Mouse (Mus musculus) midbrain, postnatal 0 days (tissue): Measurements from ENCODE around the gene Gm960. TPM values are rescaled to one million over a fixed set of nuclear protein-coding genes. Genes with fewer than 3 reads are reported as not detected.

Experiments
- ATAC-seq: fragments of 200-750 bp; cut with Nextera tagmentation; 2 replicates; pipeline ENCODE4 v1.8.0; 2017; ENCODE audit warnings: moderate number of reproducible peaks, mild to moderate bottlenecking, moderate TSS enrichment, moderate library complexity; ENCODE audit not compliant: low FRiP score
- DNase-seq: peaks from one replicate; pipeline ENCODE4 v3.0.0-alpha.2; 2015; ENCODE audit warnings: low spot score
- H3K27ac ChIP-seq: fragments of 300-500 bp; sonication (generic); 2 replicates; pipeline ENCODE4 v1.5.1; 2014; ENCODE audit warnings: low read depth, mild to moderate bottlenecking, low read length, mixed read lengths
- H3K27me3 ChIP-seq: fragments of 300-500 bp; sonication (generic); 2 replicates; pipeline ENCODE4 v1.6.1; 2014; ENCODE audit warnings: low read length, control low read depth, mixed read lengths; ENCODE audit not compliant: insufficient read depth
- H3K36me3 ChIP-seq: fragments of 300-500 bp; sonication (generic); 2 replicates; pipeline ENCODE4 v1.6.1; 2014; ENCODE audit warnings: low read length, control low read depth, mixed read lengths; ENCODE audit not compliant: insufficient read depth
- H3K4me1 ChIP-seq: fragments of 300-500 bp; sonication (generic); 2 replicates; pipeline ENCODE4 v1.6.1; 2014; ENCODE audit warnings: mild to moderate bottlenecking, control low read depth, antibody characterized with exemption, low read length, mixed read lengths; ENCODE audit not compliant: insufficient read depth
- H3K4me2 ChIP-seq: fragments of 300-500 bp; sonication (generic); 2 replicates; pipeline ENCODE4 v1.6.1; 2014; ENCODE audit warnings: low read depth, mild to moderate bottlenecking, low read length, mixed read lengths; ENCODE audit not compliant: poor library complexity, severe bottlenecking
- H3K4me3 ChIP-seq: fragments of 300-500 bp; sonication (generic); 2 replicates; pipeline ENCODE4 v1.5.1; 2014; ENCODE audit warnings: low read depth, mild to moderate bottlenecking, low read length, moderate library complexity
- H3K9ac ChIP-seq: fragments of 300-500 bp; sonication (generic); replicated peaks from 2 replicates; pipeline ENCODE4 v1.6.1; 2014; ENCODE audit warnings: mild to moderate bottlenecking, low read length, moderate library complexity, mixed read lengths; ENCODE audit not compliant: poor library complexity, severe bottlenecking
- H3K9me3 ChIP-seq: fragments of 300-500 bp; sonication (generic); 2 replicates; pipeline ENCODE4 v1.6.1; 2016; ENCODE audit warnings: low read length, control low read depth
- CTCF ChIP-seq: IDR thresholded peaks from 2 replicates; pipeline ENCODE4 v1.5.1; 2016; ENCODE audit warnings: antibody characterized with exemption, mild to moderate bottlenecking
- WGBS: fragments of 180-500 bp; shearing (Covaris S2); extraction: QIAGEN DNeasy Blood & Tissue Kit; methylation state at CpG from one replicate; pipeline ENCODE4 v1.1.7; 2014; 5-methylcytosine and 5-hydroxymethylcytosine counted together
- polyA plus RNA-seq: library from polyadenylated mRNA; unstranded; fragments of >200 nt; fragmentation: Nextera tagmentation; extraction: Ambion mirVana; gene quantifications from 2 replicates; pipeline ENCODE4 v1.2.1, GENCODE M21; 2015
- total RNA-seq: library from RNA; depleted of rRNA; stranded (reverse); fragments of >200 nt; gene quantifications from 2 replicates; pipeline ENCODE4 v1.2.3, GENCODE M21; 2014

Gm960 gene
- total and polyA plus RNA-seq, 2 experiments from 2014 or later, result 0.99 to 5.9 TPM

- TF ChIP-seq CTCF, result no peak
- WGBS, result under 1% methylated on average over 63 of the region's 64 CpGs
These were observed 73.2 kb downstream of the Gm960 start, which contains the start of gene Rce1 for GRCm38 (mm10) chr19:4625179-4625828. Rce1 (minus strand) TSS chr19:4625641.

GRCm38 (mm10) chr19:4624406-4625178 lies 73.9 kb downstream of the Gm960 start:
- H3K27me3 ChIP-seq, result no peaks in the 10 kb centered on the region
- H3K4me2 ChIP-seq, result peak overlapping the region; percentile 84
- no peaks in the 10 kb centered on the region for H3K9me3 ChIP-seq
- peaks cover 5% of the 10 kb centered on the region; the same call in 1 of the 2 replicates for H3K4me1 ChIP-seq
- no peak for TF ChIP-seq CTCF
- DNase-seq, result no peak
- peaks cover 25% of the 10 kb centered on the region for H3K36me3 ChIP-seq
- peak overlapping the region; percentile 86 for H3K4me3 ChIP-seq
- peak; percentile 2; the same call in 1 of the 2 replicates for ATAC-seq
- H3K9ac ChIP-seq, result peak overlapping the region; percentile 78
- 32% methylated on average over 4 of the region's 4 CpGs for WGBS
- H3K27ac ChIP-seq, result peak overlapping the region; percentile 89

More at GRCm38 (mm10) chr19:4625179-4625828, 73.2 kb downstream of the Gm960 start, which contains the start of gene Rce1:
- H3K36me3 ChIP-seq, result peaks cover 25% of the 10 kb centered on the region
- H3K4me3 ChIP-seq, result peak within 1 kb of the TSS; percentile 86
- H3K9ac ChIP-seq, result peak within 1 kb of the TSS; percentile 78
- peak within 1 kb of the TSS; percentile 89 for H3K27ac ChIP-seq
- DNase-seq (peak; percentile 92), ATAC-seq (peak; percentile 87)
- peaks cover 5% of the 10 kb centered on the region; the same call in 1 of the 2 replicates for H3K4me1 ChIP-seq
- H3K27me3 ChIP-seq, result no peaks in the 10 kb centered on the region
- H3K4me2 ChIP-seq, result peak within 1 kb of the TSS; percentile 84
- no peaks in the 10 kb centered on the region for H3K9me3 ChIP-seq

- no peak for TF ChIP-seq CTCF
- no peak for ATAC-seq
- peaks cover 5% of the 10 kb centered on the region; the same call in 1 of the 2 replicates for H3K4me1 ChIP-seq
- no peaks in the 10 kb centered on the region for H3K9me3 ChIP-seq
- no peak overlapping the region for H3K27ac ChIP-seq
- 94% methylated on average over 12 of the region's 12 CpGs for WGBS
- H3K4me3 ChIP-seq, result no peak overlapping the region
- DNase-seq, result no peak
- no peak overlapping the region for H3K9ac ChIP-seq
- peaks cover 25% of the 10 kb centered on the region for H3K36me3 ChIP-seq
- H3K27me3 ChIP-seq, result no peaks in the 10 kb centered on the region
- H3K4me2 ChIP-seq, result peak overlapping the region; percentile 84; the same call in 1 of the 2 replicates
These were observed 74.5 kb downstream of the Gm960 start for GRCm38 (mm10) chr19:4624006-4624405.

- DNase-seq (no peak), ATAC-seq (no peak)
- peaks cover 5% of the 10 kb centered on the region; the same call in 1 of the 2 replicates for H3K4me1 ChIP-seq
- no peak overlapping the region for H3K27ac ChIP-seq
- TF ChIP-seq CTCF, result no peak
- no peak overlapping the region for H3K4me2 ChIP-seq
- H3K27me3 ChIP-seq, result no peaks in the 10 kb centered on the region
- 94% methylated on average over 9 of the region's 9 CpGs for whole genome bisulfite sequencing
- H3K9me3 ChIP-seq, result no peaks in the 10 kb centered on the region
- no peak overlapping the region for H3K4me3 ChIP-seq
- no peak overlapping the region for H3K9ac ChIP-seq
- peaks cover 25% of the 10 kb centered on the region for H3K36me3 ChIP-seq
These were observed 75.0 kb downstream of the Gm960 start for GRCm38 (mm10) chr19:4623419-4623818.

GRCm38 (mm10) chr19:4622780-4623179 lies 75.7 kb downstream of the Gm960 start:
- ATAC-seq (no peak), DNase-seq (no peak)
- H3K4me2 ChIP-seq, result no peak overlapping the region
- no peak overlapping the region for H3K4me3 ChIP-seq
- no peaks in the 10 kb centered on the region for H3K9me3 ChIP-seq
- peaks cover 25% of the 10 kb centered on the region for H3K36me3 ChIP-seq
- 78% methylated on average over 5 of the region's 5 CpGs for WGBS
- H3K27ac ChIP-seq, result no peak overlapping the region
- H3K9ac ChIP-seq, result no peak overlapping the region
- no peaks in the 10 kb centered on the region for H3K27me3 ChIP-seq
- H3K4me1 ChIP-seq, result peaks cover 5% of the 10 kb centered on the region; the same call in 1 of the 2 replicates
- no peak for TF ChIP-seq CTCF
